Mouse (Mus musculus) stomach, postnatal 0 days (tissue): ENCODE measurements at regions not wholly inside any gene's neighbourhood (a gene's known extent, or its start where the extent isn't known, plus 50 kb on each side); places are given as distances from the start of the nearest gene placed in this dataset.

Source experiments
- ATAC-seq: fragments of 200-750 bp; cut with Nextera tagmentation; 2 replicates; pipeline ENCODE4 v1.8.0; 2017; ENCODE audit not compliant: low FRiP score, low TSS enrichment
- DNase-seq: peaks from one replicate; pipeline ENCODE4 v3.0.0-alpha.2; 2016; ENCODE audit warnings: low spot score
- H3K27ac ChIP-seq: fragments of 300-500 bp; sonication (generic); replicated peaks from 2 replicates; pipeline ENCODE4 v1.5.1; 2014; ENCODE audit warnings: mild to moderate bottlenecking, control low read depth
- H3K27me3 ChIP-seq: fragments of 300-500 bp; sonication (generic); 2 replicates; pipeline ENCODE4 v1.6.1; 2014; ENCODE audit warnings: low read length; ENCODE audit not compliant: control insufficient read depth, insufficient read depth
- H3K36me3 ChIP-seq: fragments of 300-500 bp; sonication (generic); 2 replicates; pipeline ENCODE4 v1.6.1; 2014; ENCODE audit warnings: low read length, mixed read lengths; ENCODE audit not compliant: control insufficient read depth, insufficient read depth
- H3K4me1 ChIP-seq: fragments of 300-500 bp; sonication (generic); replicated peaks from 2 replicates; pipeline ENCODE4 v1.6.1; 2014; ENCODE audit warnings: antibody characterized with exemption; ENCODE audit not compliant: control insufficient read depth, insufficient read depth
- H3K4me2 ChIP-seq: fragments of 300-500 bp; sonication (generic); replicated peaks from 2 replicates; pipeline ENCODE4 v1.6.1; 2014; ENCODE audit warnings: low read depth, mild to moderate bottlenecking, control low read depth, moderate library complexity
- H3K4me3 ChIP-seq: fragments of 300-500 bp; sonication (generic); 2 replicates; pipeline ENCODE4 v1.5.1; 2014; ENCODE audit warnings: low read depth, low read length, control low read depth
- H3K9ac ChIP-seq: fragments of 300-500 bp; sonication (generic); 2 replicates; pipeline ENCODE4 v1.6.1; 2014; ENCODE audit warnings: mild to moderate bottlenecking, low read length, control low read depth, mixed read lengths
- H3K9me3 ChIP-seq: fragments of 300-500 bp; sonication (generic); 2 replicates; pipeline ENCODE4 v1.6.1; 2016; ENCODE audit warnings: low read length; ENCODE audit not compliant: control insufficient read depth
- CTCF ChIP-seq: IDR thresholded peaks from 2 replicates; pipeline ENCODE4 v1.5.1; 2016; ENCODE audit warnings: antibody characterized with exemption, low read depth, mild to moderate bottlenecking, moderate library complexity
- EP300 ChIP-seq: optimal IDR thresholded peaks from 2 replicates; pipeline ENCODE3; 2016; ENCODE audit warnings: antibody characterized with exemption
- WGBS: fragments of 180-500 bp; shearing (Covaris S2); extraction: QIAGEN DNeasy Blood & Tissue Kit; methylation state at CpG from one replicate; pipeline ENCODE4 v1.1.7; 2014; 5-methylcytosine and 5-hydroxymethylcytosine counted together

DNA sequence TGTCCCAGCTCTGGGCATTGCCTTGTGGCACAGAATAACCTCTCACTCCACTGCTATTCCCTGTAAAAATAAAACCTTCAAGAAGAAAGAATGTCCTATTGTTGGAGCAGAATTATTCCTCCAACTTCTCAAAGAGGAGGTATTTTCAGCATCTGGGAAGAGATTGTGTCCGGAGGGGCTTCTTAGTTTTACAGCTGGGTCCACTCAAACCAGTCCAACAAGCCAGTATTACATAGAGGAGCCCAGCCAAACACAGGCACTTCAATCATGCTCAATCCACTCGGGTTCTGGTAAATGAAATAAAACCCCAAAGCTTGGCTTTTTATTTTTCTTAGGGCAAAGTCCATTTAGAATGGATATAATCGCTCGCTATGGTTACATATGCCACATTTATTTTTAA, 82.7 kb upstream of the Efna5 start:
- ATAC-seq = no peak
- Histone ChIP-seq H3K9ac (no peak overlapping the region), H3K36me3 (no peaks in the 10 kb centered on the region), H3K4me2 (no peak overlapping the region), H3K27me3 (no peaks in the 10 kb centered on the region), H3K4me1 (no peaks in the 10 kb centered on the region), H3K9me3 (no peaks in the 10 kb centered on the region), H3K27ac (no peak overlapping the region), H3K4me3 (no peak overlapping the region)
- 55% methylated on average over 4 of the region's 4 CpGs for WGBS
- DNase-seq = no peak
- TF ChIP-seq EP300 = no peak
- TF ChIP-seq CTCF = no peak

DNA sequence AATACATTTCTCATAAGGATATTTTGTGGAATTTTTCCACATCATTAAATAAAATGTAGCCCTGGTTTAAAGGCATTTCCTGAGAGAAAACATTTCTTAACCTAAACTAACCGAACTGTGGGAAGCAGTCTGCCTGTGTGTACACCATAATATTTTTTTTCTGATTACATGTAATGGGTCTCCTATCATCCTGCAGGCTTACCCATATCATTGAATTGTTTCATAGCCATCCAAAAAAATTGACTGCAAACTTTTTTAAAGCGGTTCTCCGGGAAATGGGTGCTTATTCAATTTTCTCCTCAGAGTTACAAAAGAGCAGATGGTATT, 81.1 kb upstream of the Efna5 start:
- Histone ChIP-seq H3K4me3 (no peak overlapping the region), H3K27me3 (no peaks in the 10 kb centered on the region), H3K4me1 (no peaks in the 10 kb centered on the region), H3K9me3 (no peaks in the 10 kb centered on the region), H3K4me2 (no peak overlapping the region), H3K36me3 (no peaks in the 10 kb centered on the region), H3K9ac (no peak overlapping the region), H3K27ac (no peak overlapping the region)
- 85% methylated on average over 3 of the region's 3 CpGs for WGBS
- TF ChIP-seq EP300 (no peak), CTCF (no peak)
- DNase-seq (no peak), ATAC-seq (no peak)

DNA sequence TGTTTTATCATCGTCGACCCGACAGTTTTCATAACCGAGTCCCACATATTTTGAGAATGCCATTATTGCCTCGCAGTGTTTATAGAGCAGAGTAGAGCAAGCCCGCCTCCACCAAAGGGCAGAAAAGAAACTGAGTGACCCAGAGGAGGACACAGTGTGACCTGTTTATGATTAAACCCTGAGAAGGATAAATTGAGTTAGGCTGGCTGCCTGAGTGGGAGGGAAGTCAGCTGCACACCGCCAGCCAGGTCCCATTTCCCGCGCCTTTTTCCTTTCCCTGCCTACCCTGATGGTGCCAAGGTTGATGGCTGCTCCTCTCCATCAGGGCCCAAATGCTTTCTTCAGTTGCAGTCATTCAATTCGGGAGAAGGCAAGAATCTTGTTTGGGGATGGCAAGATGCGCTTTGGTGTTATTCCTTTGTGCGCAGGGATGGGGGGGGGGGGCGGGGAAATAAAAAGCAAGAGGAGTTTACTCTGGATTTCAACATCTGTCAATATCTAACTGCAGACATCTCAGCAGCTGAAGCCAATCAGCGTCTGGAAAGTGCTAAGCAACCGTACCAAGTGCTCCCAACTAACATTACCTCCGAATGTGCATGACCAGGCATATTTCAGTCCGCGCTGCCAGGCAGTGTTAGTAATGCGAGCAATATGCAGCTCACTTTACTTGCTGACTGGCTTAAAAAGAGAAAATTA, 80.6 kb upstream of the Efna5 start:
- H3K9ac ChIP-seq = no peak overlapping the region
- no peaks in the 10 kb centered on the region for H3K9me3 ChIP-seq
- WGBS = 52% methylated on average over 19 of the region's 19 CpGs
- no peaks in the 10 kb centered on the region for H3K4me1 ChIP-seq
- no peak overlapping the region for H3K4me3 ChIP-seq
- H3K27me3 ChIP-seq = no peaks in the 10 kb centered on the region
- TF ChIP-seq CTCF (no peak), EP300 (no peak)
- H3K36me3 ChIP-seq = no peaks in the 10 kb centered on the region
- 0 out of 2 replicates have a peak overlapping the region, but pooled peaks have one; percentile 14 for H3K4me2 ChIP-seq
- DNase-seq = no peak
- H3K27ac ChIP-seq = no peak overlapping the region
- ATAC-seq = no peak

DNA sequence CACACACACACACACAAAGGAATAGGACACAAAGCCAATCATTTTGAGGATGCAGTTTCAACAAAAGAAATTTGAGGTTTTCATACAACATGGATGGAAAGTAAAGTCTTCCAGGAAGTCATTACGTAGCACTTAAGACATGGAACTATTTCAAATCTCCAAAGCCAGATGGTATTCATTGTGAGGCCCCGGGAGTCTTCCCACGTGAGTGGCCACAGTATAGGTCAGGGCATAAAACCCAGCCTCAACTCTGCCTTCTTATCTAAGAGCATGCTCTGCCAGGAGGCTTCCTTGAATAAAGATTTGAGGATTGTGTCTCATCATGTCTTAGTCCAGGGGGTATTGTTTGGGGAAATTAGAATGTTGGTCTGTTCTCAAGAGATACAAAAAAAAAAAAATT, 78.0 kb upstream of the Efna5 start:
- Histone ChIP-seq H3K4me1 (no peaks in the 10 kb centered on the region), H3K9ac (no peak overlapping the region), H3K27me3 (no peaks in the 10 kb centered on the region), H3K9me3 (no peaks in the 10 kb centered on the region), H3K36me3 (no peaks in the 10 kb centered on the region), H3K27ac (no peak overlapping the region), H3K4me2 (no peak overlapping the region), H3K4me3 (no peak overlapping the region)
- ATAC-seq = no peak
- TF ChIP-seq EP300 (no peak), CTCF (no peak)
- WGBS = 61% methylated on average over 3 of the region's 3 CpGs
- DNase-seq = no peak

DNA sequence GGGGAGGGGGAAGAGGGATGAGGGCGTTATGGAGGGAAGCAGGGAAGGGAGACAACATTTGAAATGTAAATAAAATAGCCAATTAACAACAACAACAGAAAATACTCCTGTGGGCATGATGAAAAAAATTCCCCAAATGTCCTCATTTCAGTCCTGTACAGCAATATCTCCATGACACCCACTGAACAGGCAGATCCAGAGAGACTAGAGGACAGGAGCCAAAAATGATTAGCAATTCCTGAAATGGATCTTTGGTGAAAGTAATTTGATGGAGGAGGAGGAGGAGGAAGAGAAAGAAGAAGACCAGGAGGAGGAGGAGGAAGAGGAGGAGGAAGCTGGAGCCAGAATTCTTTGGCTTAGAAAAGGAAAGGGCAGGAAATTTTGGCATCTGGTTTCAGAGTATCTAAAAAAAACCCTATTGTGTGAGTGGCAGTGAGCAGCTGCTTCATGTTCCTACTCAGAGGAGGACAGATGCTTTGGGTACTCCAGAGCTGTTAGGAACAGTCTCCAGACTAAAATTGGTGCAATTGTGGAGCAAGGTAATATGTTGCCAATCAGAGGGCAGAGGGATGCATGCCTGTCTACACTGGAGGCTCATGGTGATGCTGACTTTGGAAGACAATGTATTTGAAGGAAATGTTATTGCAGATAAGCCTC, 66.5 kb upstream of the Efna5 start:
- DNase-seq = no peak
- TF ChIP-seq CTCF = no peak
- TF ChIP-seq EP300 = no peak
- WGBS = 58% methylated on average over 1 of the region's 1 CpGs

DNA sequence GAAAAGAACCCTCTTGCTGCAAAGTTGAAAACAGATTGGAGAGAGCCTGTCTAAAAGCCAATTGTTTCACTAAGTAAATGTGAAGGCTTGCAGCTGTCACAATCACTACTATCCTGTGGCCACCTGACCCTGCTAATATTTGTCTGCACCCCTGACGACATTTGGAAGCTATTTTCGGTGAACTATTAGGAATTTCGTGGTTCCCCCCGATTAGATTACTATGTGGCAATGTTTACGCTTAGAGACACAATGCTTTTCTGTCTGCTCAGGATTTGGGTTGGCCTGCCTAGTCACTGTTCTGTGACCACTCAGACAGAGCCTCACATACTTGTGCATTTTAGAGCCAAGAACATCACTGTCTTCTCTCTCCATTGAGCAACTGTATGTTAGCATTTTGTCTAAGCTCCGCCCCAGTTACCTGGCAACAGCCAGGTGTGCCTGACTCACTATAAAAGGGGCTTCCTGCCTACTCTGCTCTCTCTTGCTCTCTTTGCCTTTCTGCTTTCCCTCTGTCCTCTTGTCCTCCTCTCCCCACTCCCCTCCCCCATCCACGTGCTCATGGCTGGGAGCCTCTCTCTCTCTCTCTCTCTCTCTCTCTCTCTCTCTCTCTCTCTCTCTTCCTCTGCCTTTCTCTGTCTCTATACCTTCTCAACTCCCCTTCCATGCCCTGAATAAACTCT, 59.6 kb upstream of the Efna5 start:
- ATAC-seq (peak; percentile 35; the same call in 1 of the 2 replicates), DNase-seq (no peak)
- H3K27me3 ChIP-seq = no peaks in the 10 kb centered on the region
- H3K27ac ChIP-seq = no peak overlapping the region
- H3K36me3 ChIP-seq = no peaks in the 10 kb centered on the region
- 21% methylated on average over 7 of the region's 7 CpGs for WGBS
- no peak overlapping the region for H3K4me3 ChIP-seq
- no peaks in the 10 kb centered on the region for H3K4me1 ChIP-seq
- H3K9ac ChIP-seq = no peak overlapping the region
- H3K9me3 ChIP-seq = no peaks in the 10 kb centered on the region
- H3K4me2 ChIP-seq = peak overlapping the region; percentile 38; the same call in 1 of the 2 replicates
- TF ChIP-seq CTCF (no peak), EP300 (no peak)

More for the DNA sequence above, 66.5 kb upstream of the Efna5 start:
- Histone ChIP-seq H3K4me3 (no peak overlapping the region), H3K4me2 (no peak overlapping the region), H3K9me3 (no peaks in the 10 kb centered on the region), H3K27ac (no peak overlapping the region), H3K4me1 (no peaks in the 10 kb centered on the region), H3K9ac (no peak overlapping the region), H3K36me3 (no peaks in the 10 kb centered on the region), H3K27me3 (no peaks in the 10 kb centered on the region)
- ATAC-seq = no peak
